Mouse (Mus musculus): ENCODE results near the gene Pyy. TPM values are rescaled to one million over a fixed set of nuclear protein-coding genes. Genes with fewer than 3 reads are reported as not detected.

The Pyy gene
- polyA plus RNA-seq (2012; ENCODE audit: low replicate concordance), result not detected in 2 replicates

DNA sequence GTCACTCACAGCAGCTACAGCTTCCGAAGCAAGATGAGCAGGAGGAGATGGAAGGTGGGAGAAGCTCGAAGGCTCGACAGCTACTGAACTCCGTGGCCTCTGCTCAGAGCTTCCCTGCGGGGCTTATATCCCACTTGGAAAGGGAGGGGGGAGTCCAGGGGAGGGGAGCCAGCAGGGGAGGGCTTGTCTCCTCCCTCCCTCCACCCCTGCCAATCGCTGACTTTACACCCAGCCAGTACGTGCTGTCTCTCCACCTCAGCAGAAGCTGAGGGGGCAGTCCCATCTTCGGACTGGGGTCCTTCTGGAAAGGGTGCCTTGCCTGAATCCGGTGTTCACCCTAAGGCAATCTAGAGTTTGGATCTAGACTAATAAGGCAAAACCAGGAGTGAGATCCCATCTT lies at the start of gene Pyy:
TSS of gene Pyy (minus strand) at position 101 of the 400 bp plus-strand sequence.

DNA sequence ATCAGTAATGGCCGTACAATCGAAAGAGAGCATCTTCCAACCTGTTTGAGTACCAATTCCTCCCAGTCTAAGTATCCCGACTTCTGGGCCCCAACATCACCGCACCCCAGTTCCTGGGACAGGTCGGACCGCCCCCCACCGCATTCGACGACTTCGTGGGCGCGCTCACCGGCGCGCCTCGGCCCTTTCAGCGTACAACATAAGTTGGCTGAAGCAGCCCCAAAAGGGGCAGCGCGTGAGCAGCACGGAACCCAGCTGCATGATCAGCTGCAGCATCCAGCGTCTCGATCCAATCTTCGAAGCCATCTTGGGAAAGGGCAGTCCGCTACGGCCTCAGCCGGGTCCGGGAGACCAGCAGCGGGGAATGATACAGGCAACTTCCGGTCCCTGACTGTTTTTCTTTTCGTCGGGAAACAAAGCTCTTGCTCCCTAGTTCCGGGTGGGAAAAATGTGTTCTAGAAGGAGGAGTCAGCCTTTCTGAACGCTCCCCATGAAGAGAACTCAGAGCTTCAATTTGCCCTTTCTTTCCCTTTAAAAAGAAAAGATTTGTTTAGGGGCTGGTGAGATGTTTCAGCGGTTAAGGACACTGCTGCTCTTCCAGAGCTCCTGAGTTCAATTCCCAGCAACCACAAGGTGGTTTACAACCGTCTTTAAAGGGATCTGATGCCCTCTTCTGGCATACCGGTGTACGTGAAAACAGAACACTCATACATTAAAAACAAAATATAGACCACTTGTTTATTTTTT lies 48.6 kb upstream of the Pyy start, which contains the start of gene Tmem101:
TSS of gene Tmem101 (minus strand) at position 366 of the 747 bp plus-strand sequence.

DNA sequence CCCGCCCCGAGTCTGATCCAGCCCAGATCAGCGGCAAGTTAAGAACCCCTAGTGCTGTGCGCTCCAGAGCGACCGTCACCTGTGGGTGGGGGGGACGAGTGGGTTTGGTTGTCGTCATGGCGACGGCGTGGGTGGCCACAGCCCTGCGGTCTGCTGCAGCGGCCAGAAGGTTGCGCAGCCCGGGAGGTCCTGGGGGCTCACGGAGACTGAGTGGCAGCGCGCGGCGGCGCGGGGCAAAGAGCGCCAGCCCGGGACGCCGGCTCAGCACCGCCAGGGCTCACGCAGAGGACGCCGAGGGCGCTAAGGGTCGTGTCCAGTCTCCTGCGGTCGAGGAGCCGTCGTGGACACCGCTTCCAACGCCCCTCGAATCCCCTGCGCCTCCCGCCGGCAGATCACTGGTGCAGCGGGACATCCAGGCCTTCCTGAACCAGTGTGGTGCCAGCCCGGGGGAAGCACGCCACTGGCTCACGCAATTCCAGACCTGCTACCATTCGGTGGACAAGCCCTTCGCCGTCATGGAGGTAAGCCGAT lies 37.9 kb upstream of the Pyy start, which contains the start of gene Nags:
TSS of gene Nags (plus strand) at position 43 of the 531 bp plus-strand sequence.

DNA sequence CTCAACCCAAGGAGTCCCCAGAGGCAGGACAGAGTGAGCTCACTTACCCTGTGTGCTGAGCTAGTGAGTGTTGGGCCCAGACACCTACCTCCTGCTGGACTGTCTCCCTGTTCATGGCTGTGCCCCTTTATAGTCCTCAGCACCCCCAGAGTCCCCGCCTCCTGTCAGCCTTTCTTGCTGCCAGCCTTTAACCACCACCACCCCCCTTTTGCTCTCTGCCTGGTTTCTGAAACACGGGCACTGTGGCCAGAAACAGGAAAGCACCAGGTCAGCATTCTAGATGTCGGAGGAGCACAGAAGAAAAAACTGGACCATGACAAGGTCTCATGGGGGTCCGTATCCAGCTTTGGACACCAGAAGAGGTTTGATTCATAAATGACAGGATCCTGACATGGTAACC lies 6.4 kb downstream of the Pyy start, which contains the start of gene Ppy:
TSS of gene Ppy (minus strand) at position 101 of the 400 bp plus-strand sequence.

DNA sequence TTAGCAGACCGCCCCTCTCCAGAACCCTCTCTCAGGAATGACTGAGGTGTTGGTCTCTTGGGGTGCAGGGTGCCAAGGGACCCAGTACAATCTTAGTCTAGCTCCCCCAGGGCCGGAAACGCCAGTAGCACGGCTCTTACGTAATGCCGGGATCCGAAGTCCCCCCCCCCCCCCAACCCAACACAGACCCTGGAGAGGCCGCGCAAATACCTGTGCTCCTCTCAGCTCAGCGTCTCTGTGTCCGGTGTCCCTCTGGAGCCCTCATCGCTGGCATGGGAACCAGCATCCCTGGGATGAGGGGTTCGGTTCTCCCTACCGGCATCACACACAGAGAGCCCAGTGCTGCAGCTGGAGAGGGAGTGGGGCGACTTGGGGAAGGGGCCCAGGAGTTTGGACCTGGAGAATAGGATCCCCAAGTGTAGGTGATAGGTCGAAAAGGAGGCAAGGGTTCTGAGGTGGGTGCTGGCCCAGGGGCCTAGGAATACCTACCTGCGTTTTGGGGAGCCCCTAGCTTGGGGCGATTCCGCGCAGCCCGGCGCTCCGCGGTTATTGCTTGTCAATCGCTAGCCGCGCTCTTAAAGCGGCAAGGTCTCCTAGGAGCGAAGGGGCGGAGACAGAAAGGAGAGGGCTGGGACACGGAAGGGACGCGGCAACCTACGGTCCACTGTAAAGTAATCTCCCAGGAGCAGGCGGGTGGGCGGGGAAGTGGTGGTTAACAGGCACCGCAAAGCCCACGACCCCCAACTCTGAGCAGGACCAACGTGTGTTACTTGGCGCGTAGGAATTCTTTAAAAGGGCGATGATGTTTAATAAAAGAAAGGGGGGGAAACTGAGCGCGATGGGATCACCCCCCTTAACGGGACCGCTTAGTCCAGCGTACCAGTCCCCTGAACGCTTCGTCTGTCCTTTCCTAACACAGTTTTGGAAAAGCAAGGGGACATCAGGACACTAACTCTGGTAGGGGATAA lies 19.4 kb downstream of the Pyy start, which contains the start of gene Mpp2:
TSS of gene Mpp2 (minus strand) at position 585 of the 968 bp plus-strand sequence.

Other genes with a start within 250 kb of the Pyy start
- gene Meox1, start 213.5 kb downstream of the Pyy start, polyA plus RNA-seq (2012; ENCODE audit: low replicate concordance), result not detected in 2 replicates
- gene Sost, start 140.8 kb downstream of the Pyy start, polyA plus RNA-seq (2012; ENCODE audit: low replicate concordance), result not detected in 2 replicates
- gene Cfap97d1, start 123.6 kb downstream of the Pyy start, polyA plus RNA-seq (2012; ENCODE audit: low replicate concordance), result not detected in 2 replicates
- gene Dusp3, start 120.8 kb downstream of the Pyy start, polyA plus RNA-seq (2012; ENCODE audit: low replicate concordance), result 5.0 and 5.5 TPM in 2 replicates
- gene Mpp3, start 79.4 kb downstream of the Pyy start, polyA plus RNA-seq (2012; ENCODE audit: low replicate concordance), result 0.29 and 0.50 TPM in 2 replicates
- 0.13 TPM in 1 of 2 replicates, not detected in the other for gene Cd300lg, start 66.3 kb downstream of the Pyy start, polyA plus RNA-seq (2012; ENCODE audit: low replicate concordance)
- gene Mpp2, start 19.3 kb downstream of the Pyy start, polyA plus RNA-seq (2012; ENCODE audit: low replicate concordance), result 25.4 and 25.8 TPM in 2 replicates
- not detected in 2 replicates for gene Ppy, start 6.5 kb downstream of the Pyy start, polyA plus RNA-seq (2012; ENCODE audit: low replicate concordance)
- 2.0 and 2.1 TPM in 2 replicates for gene Nags, start 37.7 kb upstream of the Pyy start, polyA plus RNA-seq (2012; ENCODE audit: low replicate concordance)
- gene Tmem101, start 48.6 kb upstream of the Pyy start, polyA plus RNA-seq (2012; ENCODE audit: low replicate concordance), result 6.5 and 10.4 TPM in 2 replicates
- gene Lsm12, start 77.5 kb upstream of the Pyy start, polyA plus RNA-seq (2012; ENCODE audit: low replicate concordance), result 73.7 and 82.1 TPM in 2 replicates
- 19.9 and 23.2 TPM in 2 replicates for gene G6pc3, start 81.8 kb upstream of the Pyy start, polyA plus RNA-seq (2012; ENCODE audit: low replicate concordance)
- gene Hdac5, start 122.3 kb upstream of the Pyy start, polyA plus RNA-seq (2012; ENCODE audit: low replicate concordance), result 89.8 and 95.7 TPM in 2 replicates
- 2.6 and 13.3 TPM in 2 replicates for gene BC030867, start 141.1 kb upstream of the Pyy start, polyA plus RNA-seq (2012; ENCODE audit: low replicate concordance)
- 0.98 and 1.2 TPM in 2 replicates for gene Asb16, start 160.9 kb upstream of the Pyy start, polyA plus RNA-seq (2012; ENCODE audit: low replicate concordance)
- 46.9 and 69.3 TPM in 2 replicates for gene Tmub2, start 177.1 kb upstream of the Pyy start, polyA plus RNA-seq (2012; ENCODE audit: low replicate concordance)
- 73.0 and 101 TPM in 2 replicates for gene Atxn7l3, start 188.8 kb upstream of the Pyy start, polyA plus RNA-seq (2012; ENCODE audit: low replicate concordance)
- 99.7 and 124 TPM in 2 replicates for gene Ubtf, start 211.9 kb upstream of the Pyy start, polyA plus RNA-seq (2012; ENCODE audit: low replicate concordance)